Mouse (Mus musculus): ENCODE results near the gene Armc2.

DNA sequence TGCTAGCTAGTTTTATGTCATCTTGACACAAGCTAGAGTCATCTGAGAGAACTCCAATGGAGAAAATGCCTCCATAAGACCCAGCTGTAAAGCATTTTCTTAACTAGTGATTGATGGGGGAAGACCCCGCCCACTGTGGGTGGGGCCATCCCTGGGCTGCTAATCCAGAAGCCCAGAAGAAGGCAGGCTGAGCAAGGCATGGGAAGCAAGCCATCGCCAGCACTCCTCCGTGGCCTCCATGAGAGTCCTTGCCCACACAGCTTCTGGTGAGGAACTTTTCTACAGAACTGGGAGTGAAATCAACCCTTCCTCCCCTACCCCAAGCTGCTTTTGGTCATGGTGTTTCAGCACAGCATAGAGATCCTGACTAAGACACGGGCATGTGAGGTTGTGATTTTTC is 79.2 kb downstream of the Armc2 start:
- no peak for TF ChIP-seq CTCF (IDR thresholded peaks at IDR 0.05; ENCODE audit: borderline replicate concordance, insufficient read depth, low read length)
- no peak for TF ChIP-seq POLR2A (IDR thresholded peaks at IDR 0.05; ENCODE audit: low read depth, low read length)
